Mouse (Mus musculus): Measurements from ENCODE around the gene Mapk13. TPM values are rescaled to one million over a fixed set of nuclear protein-coding genes. Genes with fewer than 3 reads are reported as not detected.

The Mapk13 gene
- polyA plus RNA-seq, 1 experiment from 2014 or later = 2.6 TPM

DNA sequence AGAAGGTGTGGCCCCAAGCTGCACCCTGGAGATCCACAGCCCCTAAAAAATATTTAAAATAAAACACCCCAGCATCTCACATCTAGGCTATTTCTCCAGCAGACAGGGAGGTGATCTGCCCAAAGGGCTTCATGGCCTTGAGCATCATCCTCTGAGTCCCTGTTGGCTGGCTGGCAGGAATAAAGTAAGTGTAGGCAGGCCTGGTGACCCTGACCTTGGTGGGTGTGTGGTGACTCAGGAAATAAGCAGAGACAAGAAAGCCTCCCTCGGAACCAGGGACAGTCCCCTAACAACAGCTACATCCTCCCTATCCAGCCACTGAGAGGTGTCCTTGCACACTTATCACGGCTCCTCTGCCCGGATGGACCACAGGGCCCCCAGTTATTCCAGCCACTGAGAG, 11.7 kb downstream of the Mapk13 start:
- ATAC-seq (replicated peaks; ENCODE audit: insufficient number of reproducible peaks, low FRiP score, low TSS enrichment) = no peak
- no peak overlapping the region for H3K4me2 ChIP-seq
- H3K27ac ChIP-seq (ENCODE audit: low read depth, low read length) = peak overlapping the region; percentile 50; the same call in 1 of the 2 replicates
- no peaks in the 10 kb centered on the region for H3K36me3 ChIP-seq (ENCODE audit: control insufficient read depth, insufficient read depth, low read length)
- no peak overlapping the region for H3K9ac ChIP-seq (ENCODE audit: low read depth, low read length)
- no peaks in the 10 kb centered on the region for H3K9me3 ChIP-seq (replicated peaks; ENCODE audit: control insufficient read depth, low read length)
- H3K4me3 ChIP-seq (ENCODE audit: low read depth, low read length) = no peak overlapping the region
- peaks cover 12% of the 10 kb centered on the region for H3K4me1 ChIP-seq (ENCODE audit: control insufficient read depth, insufficient read depth, low read length)
- H3K27me3 ChIP-seq (ENCODE audit: control insufficient read depth, insufficient read depth, low read length) = no peaks in the 10 kb centered on the region
- WGBS (ENCODE audit: insufficient replicate concordance) = 26% methylated on average over 3 of the region's 3 CpGs

DNA sequence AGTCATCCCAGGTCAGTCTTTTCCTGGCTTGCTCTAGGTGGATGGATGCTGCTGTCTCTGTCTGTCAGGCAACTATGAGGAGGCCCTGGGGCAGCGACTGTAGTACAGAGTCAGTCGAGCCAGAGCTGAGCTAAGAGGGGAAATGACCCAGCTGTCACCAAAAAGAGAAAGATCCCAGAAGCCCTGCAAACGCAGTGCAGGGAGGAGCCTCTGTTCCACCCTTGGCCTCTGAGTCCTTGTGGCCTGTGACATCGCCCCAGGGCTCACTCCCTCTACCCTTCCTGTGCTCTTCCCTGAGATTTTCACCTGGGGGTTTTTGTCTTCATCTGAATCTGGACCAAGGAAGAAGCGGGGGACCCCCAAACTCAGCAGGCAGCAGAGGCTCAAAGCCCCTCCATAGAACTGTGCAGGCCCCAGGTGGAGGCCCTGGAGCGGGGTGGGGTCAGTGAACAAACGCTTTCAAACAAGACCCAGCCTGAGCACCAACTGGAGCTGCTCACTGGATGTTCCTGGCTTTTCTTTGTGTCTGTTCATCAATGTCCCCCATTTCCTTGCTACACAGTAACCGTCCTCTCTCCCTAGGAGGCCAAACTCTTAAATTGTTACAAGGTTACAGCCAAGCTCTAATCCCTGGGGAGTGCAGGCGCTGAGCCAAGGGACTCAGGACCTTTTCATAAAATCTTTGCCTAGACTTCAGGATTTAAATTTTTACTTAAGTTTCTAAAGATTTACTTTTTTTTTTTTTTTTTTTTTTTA, 12.4 kb downstream of the Mapk13 start:
- H3K4me2 ChIP-seq = no peak overlapping the region
- no peaks in the 10 kb centered on the region for H3K27me3 ChIP-seq (ENCODE audit: control insufficient read depth, insufficient read depth, low read length)
- 51% methylated on average over 9 of the region's 9 CpGs for WGBS (ENCODE audit: insufficient replicate concordance)
- H3K9ac ChIP-seq (ENCODE audit: low read depth, low read length) = peak overlapping the region; percentile 39; the same call in 1 of the 2 replicates
- ATAC-seq (replicated peaks; ENCODE audit: insufficient number of reproducible peaks, low FRiP score, low TSS enrichment) = no peak; the same call in 1 of the 2 replicates
- H3K27ac ChIP-seq (ENCODE audit: low read depth, low read length) = peak overlapping the region; percentile 50
- H3K4me3 ChIP-seq (ENCODE audit: low read depth, low read length) = no peak overlapping the region
- peaks cover 12% of the 10 kb centered on the region for H3K4me1 ChIP-seq (ENCODE audit: control insufficient read depth, insufficient read depth, low read length)
- no peaks in the 10 kb centered on the region for H3K36me3 ChIP-seq (ENCODE audit: control insufficient read depth, insufficient read depth, low read length)
- no peaks in the 10 kb centered on the region for H3K9me3 ChIP-seq (replicated peaks; ENCODE audit: control insufficient read depth, low read length)

- H3K9ac ChIP-seq (ENCODE audit: low read depth, low read length) = no peak overlapping the region
- no peaks in the 10 kb centered on the region for H3K36me3 ChIP-seq (ENCODE audit: control insufficient read depth, insufficient read depth, low read length)
- H3K9me3 ChIP-seq (replicated peaks; ENCODE audit: control insufficient read depth, low read length) = no peaks in the 10 kb centered on the region
- no peak overlapping the region for H3K27ac ChIP-seq (ENCODE audit: low read depth, low read length)
- no peaks in the 10 kb centered on the region for H3K27me3 ChIP-seq (ENCODE audit: control insufficient read depth, insufficient read depth, low read length)
- no peak for ATAC-seq (replicated peaks; ENCODE audit: insufficient number of reproducible peaks, low FRiP score, low TSS enrichment)
- H3K4me1 ChIP-seq (ENCODE audit: control insufficient read depth, insufficient read depth, low read length) = peaks cover 12% of the 10 kb centered on the region
- WGBS (ENCODE audit: insufficient replicate concordance) = 81% methylated on average over 3 of the region's 3 CpGs
- no peak overlapping the region for H3K4me2 ChIP-seq
- no peak overlapping the region for H3K4me3 ChIP-seq (ENCODE audit: low read depth, low read length)
Observed at GRCm38 (mm10) chr17:28785036-28785435, 15.9 kb downstream of the Mapk13 start.

DNA sequence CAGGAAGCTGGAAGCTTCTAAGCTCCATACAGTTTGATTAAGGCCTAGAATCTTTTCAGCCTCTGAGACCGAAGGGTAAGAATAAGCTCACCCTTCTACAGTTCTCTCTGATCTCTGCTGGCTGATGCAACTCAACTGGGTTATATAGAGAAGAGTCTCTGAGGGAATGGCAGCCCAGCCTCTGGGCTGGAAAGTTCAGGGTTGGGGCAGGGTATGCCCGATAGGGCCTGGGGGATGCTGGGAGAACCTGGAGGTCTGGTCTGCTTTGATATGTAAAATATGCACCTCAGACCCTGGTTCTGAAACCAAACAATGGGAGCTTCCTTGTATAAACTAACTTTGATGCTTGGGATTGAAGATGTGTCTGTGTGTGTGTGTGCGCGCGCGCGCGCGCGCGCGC, 18.4 kb downstream of the Mapk13 start:
- no peak overlapping the region for H3K27ac ChIP-seq (ENCODE audit: low read depth, low read length)
- H3K4me3 ChIP-seq (ENCODE audit: low read depth, low read length) = no peak overlapping the region
- no peaks in the 10 kb centered on the region for H3K4me1 ChIP-seq (ENCODE audit: control insufficient read depth, insufficient read depth, low read length)
- no peaks in the 10 kb centered on the region for H3K36me3 ChIP-seq (ENCODE audit: control insufficient read depth, insufficient read depth, low read length)
- WGBS (ENCODE audit: insufficient replicate concordance) = 96% methylated on average over 12 of the region's 12 CpGs
- no peak overlapping the region for H3K4me2 ChIP-seq
- no peak overlapping the region for H3K9ac ChIP-seq (ENCODE audit: low read depth, low read length)
- no peak for ATAC-seq (replicated peaks; ENCODE audit: insufficient number of reproducible peaks, low FRiP score, low TSS enrichment)
- H3K27me3 ChIP-seq (ENCODE audit: control insufficient read depth, insufficient read depth, low read length) = no peaks in the 10 kb centered on the region
- no peaks in the 10 kb centered on the region for H3K9me3 ChIP-seq (replicated peaks; ENCODE audit: control insufficient read depth, low read length)

DNA sequence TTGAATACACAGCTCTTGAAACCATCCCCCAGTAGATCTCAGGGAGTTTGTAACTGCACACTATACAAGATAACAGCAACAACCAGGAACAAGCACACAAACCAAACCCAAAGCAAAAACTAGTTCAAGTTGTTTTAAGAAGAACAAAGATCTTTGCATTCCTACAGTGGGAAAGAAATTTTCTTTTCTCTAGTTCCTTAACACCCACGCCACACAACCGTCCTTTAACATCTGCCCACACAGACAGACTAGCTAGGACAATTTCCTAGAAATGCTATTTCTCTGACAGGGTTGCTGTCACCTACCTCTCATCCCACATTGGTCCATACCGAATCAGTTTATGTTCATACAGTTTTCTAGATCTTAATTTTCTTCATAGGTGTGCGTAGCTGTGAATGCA, 27.9 kb downstream of the Mapk13 start:
- peaks cover 3% of the 10 kb centered on the region for H3K4me1 ChIP-seq (ENCODE audit: control insufficient read depth, insufficient read depth, low read length)
- H3K4me3 ChIP-seq (ENCODE audit: low read depth, low read length) = no peak overlapping the region
- H3K9me3 ChIP-seq (replicated peaks; ENCODE audit: control insufficient read depth, low read length) = no peaks in the 10 kb centered on the region; the same call in 1 of the 2 replicates
- H3K27ac ChIP-seq (ENCODE audit: low read depth, low read length) = no peak overlapping the region
- no peak overlapping the region for H3K4me2 ChIP-seq
- no peak overlapping the region for H3K9ac ChIP-seq (ENCODE audit: low read depth, low read length)
- no peaks in the 10 kb centered on the region for H3K27me3 ChIP-seq (ENCODE audit: control insufficient read depth, insufficient read depth, low read length)
- ATAC-seq (replicated peaks; ENCODE audit: insufficient number of reproducible peaks, low FRiP score, low TSS enrichment) = no peak
- H3K36me3 ChIP-seq (ENCODE audit: control insufficient read depth, insufficient read depth, low read length) = no peaks in the 10 kb centered on the region
- whole genome bisulfite sequencing (ENCODE audit: insufficient replicate concordance) = 86% methylated on average over 4 of the region's 4 CpGs

DNA sequence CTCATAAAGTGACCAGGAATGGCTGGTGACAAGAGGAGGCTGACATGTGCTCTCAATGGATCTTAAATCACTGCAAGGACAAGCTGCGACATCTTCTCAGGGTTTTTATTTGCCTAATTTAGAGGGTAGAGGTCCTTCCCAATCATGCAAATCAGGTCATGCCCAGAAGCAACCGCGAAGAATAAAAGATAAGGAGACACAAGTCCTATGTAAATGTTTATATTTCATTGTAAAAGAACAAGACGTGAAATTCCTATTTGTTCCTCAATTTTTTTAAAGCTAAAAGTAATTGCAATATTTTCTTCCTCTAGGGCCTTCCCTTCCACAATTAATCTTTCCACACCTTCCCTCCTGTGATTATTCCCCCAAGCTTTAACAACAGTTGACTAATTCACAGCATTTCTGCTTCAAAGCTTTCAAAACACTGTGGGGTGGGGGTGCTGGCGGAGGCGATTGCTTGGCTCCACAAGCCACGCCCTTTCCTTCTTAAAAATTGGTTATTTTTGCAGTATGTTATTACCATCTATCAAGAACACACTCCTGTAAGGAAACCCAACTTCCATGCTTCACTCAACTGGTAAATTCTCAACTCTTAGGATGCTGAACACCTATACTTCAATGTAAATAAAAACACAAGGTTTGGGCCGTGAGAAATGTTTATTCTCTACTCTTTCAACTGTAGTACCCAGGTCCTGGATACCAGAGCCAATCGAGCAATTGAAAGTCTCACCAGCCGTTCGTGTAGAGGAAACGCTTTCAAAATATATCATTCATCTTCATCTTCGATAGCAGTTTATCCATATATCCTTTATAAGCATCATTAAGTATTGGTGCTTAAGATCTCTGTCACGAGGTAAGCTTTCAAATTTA, 30.4 kb downstream of the Mapk13 start:
- peak overlapping the region; percentile 100 for H3K4me2 ChIP-seq
- H3K9me3 ChIP-seq (replicated peaks; ENCODE audit: control insufficient read depth, low read length) = no peaks in the 10 kb centered on the region; the same call in 1 of the 2 replicates
- H3K9ac ChIP-seq (ENCODE audit: low read depth, low read length) = no peak overlapping the region
- H3K27me3 ChIP-seq (ENCODE audit: control insufficient read depth, insufficient read depth, low read length) = no peaks in the 10 kb centered on the region
- WGBS (ENCODE audit: insufficient replicate concordance) = 18% methylated on average over 14 of the region's 14 CpGs
- ATAC-seq (replicated peaks; ENCODE audit: insufficient number of reproducible peaks, low FRiP score, low TSS enrichment) = no peak
- no peaks in the 10 kb centered on the region for H3K36me3 ChIP-seq (ENCODE audit: control insufficient read depth, insufficient read depth, low read length)
- peaks cover 13% of the 10 kb centered on the region for H3K4me1 ChIP-seq (ENCODE audit: control insufficient read depth, insufficient read depth, low read length)
- H3K4me3 ChIP-seq (ENCODE audit: low read depth, low read length) = peak overlapping the region; percentile 94
- H3K27ac ChIP-seq (ENCODE audit: low read depth, low read length) = no peak overlapping the region

- H3K27me3 ChIP-seq (ENCODE audit: control insufficient read depth, insufficient read depth, low read length) = no peaks in the 10 kb centered on the region
- H3K9me3 ChIP-seq (replicated peaks; ENCODE audit: control insufficient read depth, low read length) = no peaks in the 10 kb centered on the region; the same call in 1 of the 2 replicates
- H3K4me1 ChIP-seq (ENCODE audit: control insufficient read depth, insufficient read depth, low read length) = peaks cover 13% of the 10 kb centered on the region
- no peaks in the 10 kb centered on the region for H3K36me3 ChIP-seq (ENCODE audit: control insufficient read depth, insufficient read depth, low read length)
- peak overlapping the region; percentile 98 for H3K9ac ChIP-seq (ENCODE audit: low read depth, low read length)
- ATAC-seq (replicated peaks; ENCODE audit: insufficient number of reproducible peaks, low FRiP score, low TSS enrichment) = peak; percentile 8; the same call in 1 of the 2 replicates
- H3K4me2 ChIP-seq = peak overlapping the region; percentile 100
- H3K27ac ChIP-seq (ENCODE audit: low read depth, low read length) = peak overlapping the region; percentile 99
- peak overlapping the region; percentile 94 for H3K4me3 ChIP-seq (ENCODE audit: low read depth, low read length)
- WGBS (ENCODE audit: insufficient replicate concordance) = under 1% methylated on average over 15 of the region's 15 CpGs
Observed at GRCm38 (mm10) chr17:28800281-28800670, 31.2 kb downstream of the Mapk13 start.

- Histone ChIP-seq H3K4me3 (ENCODE audit: low read depth, low read length) (peak within 1 kb of the TSS; percentile 94), H3K9ac (ENCODE audit: low read depth, low read length) (peak within 1 kb of the TSS; percentile 98), H3K27ac (ENCODE audit: low read depth, low read length) (peak within 1 kb of the TSS; percentile 99), H3K4me1 (ENCODE audit: control insufficient read depth, insufficient read depth, low read length) (peaks cover 13% of the 10 kb centered on the region), H3K9me3 (replicated peaks; ENCODE audit: control insufficient read depth, low read length) (no peaks in the 10 kb centered on the region), H3K4me2 (peak within 1 kb of the TSS; percentile 100), H3K27me3 (ENCODE audit: control insufficient read depth, insufficient read depth, low read length) (no peaks in the 10 kb centered on the region), H3K36me3 (ENCODE audit: control insufficient read depth, insufficient read depth, low read length) (peaks cover under 1% of the 10 kb centered on the region; the same call in 1 of the 2 replicates)
- WGBS (ENCODE audit: insufficient replicate concordance) = under 1% methylated on average over 66 of the region's 99 CpGs
- peak; percentile 74 for ATAC-seq (replicated peaks; ENCODE audit: insufficient number of reproducible peaks, low FRiP score, low TSS enrichment)
Observed at GRCm38 (mm10) chr17:28800671-28801412, 31.7 kb downstream of the Mapk13 start, which contains the start of gene Brpf3. TSS of gene Brpf3 (plus strand) at chr17:28801090.

All from heart, embryonic 11.5 days (tissue).